Mouse (Mus musculus) testis, postnatal 14 days (tissue): ENCODE data around the gene Ccdc91.

Source experiments
- DNase-seq: peaks from one replicate; pipeline ENCODE4 v3.0.0; 2021; ENCODE audit warnings: low spot score

Ccdc91 gene

DNA sequence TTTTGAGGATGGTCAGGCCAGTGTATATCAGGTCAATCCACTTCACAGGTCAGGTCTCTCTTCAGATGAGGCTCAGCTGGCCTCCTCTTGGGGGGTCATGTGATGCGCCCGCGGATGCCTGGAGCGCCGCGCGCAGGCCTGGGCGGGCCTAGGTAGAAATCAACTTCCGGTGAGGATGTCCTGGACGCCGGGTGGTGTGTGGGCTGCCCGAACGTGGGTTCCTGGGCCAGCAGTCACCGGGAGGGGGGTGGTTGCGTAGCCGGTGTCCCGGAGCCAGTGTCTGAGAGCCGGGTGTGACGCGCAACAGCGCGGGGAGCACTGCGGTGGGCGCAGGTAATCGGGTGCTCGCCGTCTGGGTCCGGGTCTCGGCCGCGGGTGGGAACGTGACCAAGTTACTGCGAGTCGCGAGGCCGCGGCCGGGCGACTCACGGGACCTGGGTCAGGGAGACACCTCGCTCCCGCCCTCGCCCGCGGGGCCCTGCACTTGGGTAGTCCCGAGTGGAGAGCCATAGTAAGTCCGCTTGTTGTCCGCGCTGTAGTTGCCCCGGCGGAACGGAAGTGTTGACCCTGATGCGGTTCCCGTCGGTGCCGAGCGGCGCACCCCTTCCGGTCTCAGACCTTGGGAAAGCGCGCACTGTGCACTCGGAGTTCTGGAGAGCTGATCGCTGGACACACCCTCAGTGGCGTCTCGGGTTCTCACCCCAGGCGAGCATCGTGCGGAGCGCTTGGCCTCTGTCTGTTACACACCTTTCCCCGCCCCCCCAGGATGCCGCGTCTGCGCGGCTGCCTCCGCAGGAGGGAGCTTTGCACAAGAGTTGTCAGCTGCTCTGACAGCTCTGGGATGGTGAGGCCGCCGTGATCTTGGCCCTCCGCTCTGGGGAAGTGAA, at the start of gene Ccdc91:
TSS of gene Ccdc91 (plus strand) at position 102 of the 887 bp plus-strand sequence.
- peak; percentile 92 for DNase-seq

- no peak for DNase-seq
These were observed 48.6 kb upstream of the Ccdc91 start for GRCm38 (mm10) chr6:147426927-147427487.

DNA sequence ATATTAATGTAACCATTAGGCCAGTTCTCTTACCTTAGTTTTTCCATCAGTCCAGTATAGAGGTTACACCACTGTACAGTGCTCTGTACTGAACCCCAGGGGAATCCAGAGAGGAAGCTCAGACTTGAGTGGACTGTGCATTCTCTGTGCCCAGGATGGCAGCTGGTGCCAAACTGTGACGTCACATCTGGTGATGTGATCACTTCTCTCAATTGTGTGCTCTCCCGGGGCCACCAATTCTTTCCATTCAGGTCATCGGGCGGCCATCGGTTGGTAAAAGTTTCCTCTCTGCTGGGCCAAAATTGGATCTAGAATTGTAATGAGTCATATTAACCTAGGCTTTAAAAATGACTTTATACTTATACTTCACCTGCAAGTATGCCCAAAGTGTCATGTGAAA, 19.9 kb upstream of the Ccdc91 start:
- no peak for DNase-seq

GRCm38 (mm10) chr6:147458637-147459301, 16.9 kb upstream of the Ccdc91 start:
- DNase-seq = no peak

GRCm38 (mm10) chr6:147470016-147470415, 5.6 kb upstream of the Ccdc91 start:
- no peak for DNase-seq

DNA sequence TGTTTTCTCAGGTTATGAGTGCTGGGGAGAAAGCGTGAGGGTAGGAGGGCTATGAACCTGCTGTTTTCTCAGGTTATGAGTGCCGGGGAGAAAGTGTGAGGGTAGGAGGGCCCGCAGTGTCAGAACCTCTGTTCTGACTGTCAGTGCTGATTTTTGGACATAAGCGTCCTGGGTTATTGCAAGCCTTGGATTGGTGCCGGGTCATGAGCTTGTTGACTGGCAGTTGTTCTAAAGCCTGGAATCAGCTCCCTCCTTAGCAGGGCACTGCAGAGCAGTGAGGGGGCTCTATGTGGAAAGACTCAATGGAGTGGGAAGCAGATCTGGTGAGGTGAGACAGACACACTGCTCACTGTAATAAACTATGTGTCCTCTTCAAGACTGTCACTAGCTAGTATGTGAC, 5.5 kb downstream of the Ccdc91 start:
- DNase-seq = no peak

DNA sequence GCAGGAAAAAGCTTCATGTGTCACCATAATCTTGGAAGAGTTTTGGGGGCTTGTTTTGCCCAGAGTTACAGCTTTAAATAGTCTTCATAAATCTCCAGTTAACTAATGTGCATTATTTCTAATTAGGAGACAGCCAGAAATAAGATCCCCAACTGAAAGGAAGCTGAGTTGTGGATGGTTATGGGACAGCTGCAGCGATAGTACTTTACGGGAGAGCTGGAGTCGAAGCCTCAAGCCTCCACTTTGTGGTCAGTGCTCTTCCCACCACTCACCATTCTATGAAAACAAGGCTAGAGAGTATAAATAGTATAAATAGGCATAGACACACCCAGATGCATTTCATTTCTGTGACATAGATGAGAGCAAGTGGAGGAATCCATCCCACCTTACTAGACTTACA, 14.5 kb downstream of the Ccdc91 start:
- DNase-seq = no peak

GRCm38 (mm10) chr6:147492551-147492950, 16.9 kb downstream of the Ccdc91 start:
- DNase-seq = no peak

- no peak for DNase-seq
These were observed 25.8 kb downstream of the Ccdc91 start for GRCm38 (mm10) chr6:147501439-147501838.

GRCm38 (mm10) chr6:147506074-147506473, 30.4 kb downstream of the Ccdc91 start:
- no peak for DNase-seq

DNA sequence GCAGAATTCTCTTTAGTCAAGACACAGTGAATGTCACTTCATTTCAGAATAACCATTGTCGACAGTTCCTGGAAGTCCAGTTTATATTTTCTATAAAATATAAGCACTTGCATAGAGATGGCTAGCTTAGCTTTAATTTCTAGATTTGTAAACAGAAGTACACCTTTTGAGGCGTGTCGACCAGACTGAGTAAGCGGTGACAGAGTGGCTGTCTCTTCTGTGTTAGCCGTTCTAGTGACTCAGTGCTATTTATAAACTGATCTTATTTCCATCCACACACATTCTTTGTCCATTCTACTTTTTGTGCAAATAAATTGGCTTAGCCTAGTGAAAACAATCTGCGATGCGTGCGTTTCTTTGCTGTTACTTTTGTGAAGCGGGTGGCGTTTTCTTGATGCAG, 30.9 kb downstream of the Ccdc91 start:
- DNase-seq = no peak

GRCm38 (mm10) chr6:147507186-147507585, 31.6 kb downstream of the Ccdc91 start:
- no peak for DNase-seq

DNA sequence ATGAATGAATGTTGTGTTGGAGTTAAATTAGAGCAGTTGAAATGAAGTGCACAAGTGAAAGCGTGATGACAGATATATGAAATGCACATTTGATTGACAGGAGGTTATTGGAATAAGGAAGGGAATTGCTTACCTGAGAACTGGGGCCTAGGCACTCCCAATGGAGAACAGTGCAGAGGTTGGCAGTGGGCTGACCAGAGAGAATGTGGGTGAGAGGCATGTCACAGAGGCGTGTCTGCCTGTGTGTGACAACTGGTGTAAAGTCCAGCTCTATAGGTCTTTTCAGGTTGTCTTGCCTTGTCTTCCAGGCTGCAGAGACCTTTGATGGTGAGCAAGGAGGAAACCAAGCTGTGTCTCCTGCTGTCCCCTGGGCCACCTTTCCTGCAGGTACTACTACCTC, 34.9 kb downstream of the Ccdc91 start:
- no peak for DNase-seq

GRCm38 (mm10) chr6:147517909-147518308, 42.3 kb downstream of the Ccdc91 start:
- DNase-seq = no peak

DNA sequence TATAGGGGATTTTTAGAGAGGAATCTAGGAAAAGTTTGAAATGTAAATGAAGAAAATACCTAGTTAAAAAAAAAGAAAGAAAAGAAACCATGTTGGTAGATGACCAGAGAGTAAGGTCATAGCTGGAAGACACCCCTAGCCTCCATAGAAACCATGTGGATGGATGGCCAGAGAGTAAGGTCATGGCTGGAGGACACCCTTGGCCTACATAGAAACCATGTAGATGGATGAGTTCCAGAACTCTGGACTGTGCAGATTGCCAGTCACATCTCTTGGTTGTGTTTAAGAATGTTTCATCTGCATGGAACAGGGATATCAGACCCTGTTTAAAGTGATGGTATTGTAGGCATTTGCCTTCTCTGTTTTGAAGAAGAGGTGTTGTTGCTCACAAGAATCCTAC, 49.6 kb downstream of the Ccdc91 start:
- DNase-seq = no peak

DNA sequence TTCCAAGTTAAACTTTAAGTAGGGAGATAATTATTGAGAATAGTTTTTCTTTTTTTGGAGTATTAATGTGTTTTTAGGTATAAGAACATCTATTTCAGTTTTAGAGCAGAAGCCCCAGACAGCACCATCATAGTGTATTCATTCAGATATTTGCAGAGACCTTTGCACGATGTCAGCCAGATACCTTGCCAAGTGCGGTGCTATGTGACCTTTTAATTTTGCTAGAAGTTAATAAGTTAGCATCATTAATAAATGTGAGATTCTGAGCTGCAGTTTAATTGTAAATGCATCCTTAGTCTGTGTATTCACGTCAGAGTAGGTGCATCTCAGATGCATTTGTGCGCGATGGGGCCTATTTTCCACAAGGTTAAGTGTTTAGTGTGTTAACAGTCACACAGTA, 59.3 kb downstream of the Ccdc91 start:
- no peak for DNase-seq

GRCm38 (mm10) chr6:147538236-147538635, 62.6 kb downstream of the Ccdc91 start:
- DNase-seq = no peak

- no peak for DNase-seq
These were observed 63.5 kb downstream of the Ccdc91 start for GRCm38 (mm10) chr6:147539056-147539600.

GRCm38 (mm10) chr6:147540942-147541341, 65.3 kb downstream of the Ccdc91 start:
- DNase-seq = no peak

DNA sequence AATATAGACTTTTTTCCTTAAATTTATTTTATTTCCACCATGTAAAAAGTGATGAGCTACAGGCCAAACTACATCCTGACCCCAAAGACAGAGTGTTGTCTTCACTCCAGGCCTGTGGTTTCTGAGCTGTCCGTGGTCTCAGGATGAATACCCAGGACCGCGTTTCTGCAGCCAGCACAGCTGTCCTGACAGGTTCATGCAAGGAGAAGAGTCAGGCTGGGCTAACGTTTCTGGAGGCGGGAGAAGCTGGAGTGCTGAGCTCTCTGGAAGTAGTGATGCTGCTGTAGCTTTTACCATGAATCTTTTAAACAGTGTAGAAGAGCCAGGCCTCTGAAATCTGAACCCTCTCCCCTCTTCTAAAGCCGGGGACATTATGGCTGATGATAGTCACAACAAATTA, 80.0 kb downstream of the Ccdc91 start:
- DNase-seq = no peak

GRCm38 (mm10) chr6:147559316-147559715, 83.7 kb downstream of the Ccdc91 start:
- DNase-seq = no peak

- no peak for DNase-seq
These were observed 84.8 kb downstream of the Ccdc91 start for GRCm38 (mm10) chr6:147560436-147560835.

GRCm38 (mm10) chr6:147569246-147569645, 93.6 kb downstream of the Ccdc91 start:
- DNase-seq = no peak
